Mouse (Mus musculus) embryonic facial prominence, embryonic 14.5 days (tissue): ENCODE data around the gene Olfr1042. TPM values are rescaled to one million over a fixed set of nuclear protein-coding genes. Genes with fewer than 3 reads are reported as not detected.
"Not testable (repeated sequence)": the region's sequence is repeated elsewhere in the genome, so short reads cannot be mapped to it uniquely, and the experiment has no call there.

Source experiments
- ATAC-seq: fragments of 200-750 bp; cut with Nextera tagmentation; 2 replicates; pipeline ENCODE4 v1.8.0; 2017; ENCODE audit warnings: low read depth, moderate number of reproducible peaks, moderate TSS enrichment
- DNase-seq: peaks from one replicate; pipeline ENCODE4 v3.0.0-alpha.2; 2015; ENCODE audit warnings: low spot score
- H3K27ac ChIP-seq: fragments of 300-500 bp; sonication (generic); replicated peaks from 2 replicates; pipeline ENCODE4 v1.5.1; 2014; ENCODE audit warnings: low read depth, mild to moderate bottlenecking, low read length, moderate library complexity
- H3K27me3 ChIP-seq: fragments of 300-500 bp; sonication (generic); replicated peaks from 2 replicates; pipeline ENCODE4 v1.6.1; 2014; ENCODE audit warnings: low read length; ENCODE audit not compliant: control insufficient read depth, insufficient read depth
- H3K36me3 ChIP-seq: fragments of 300-500 bp; sonication (generic); 2 replicates; pipeline ENCODE4 v1.6.1; 2014; ENCODE audit warnings: low read length, mixed read lengths; ENCODE audit not compliant: control insufficient read depth, insufficient read depth
- H3K4me1 ChIP-seq: fragments of 300-500 bp; sonication (generic); 2 replicates; pipeline ENCODE4 v1.6.1; 2014; ENCODE audit warnings: antibody characterized with exemption, low read length; ENCODE audit not compliant: control insufficient read depth, insufficient read depth
- H3K4me2 ChIP-seq: fragments of 300-500 bp; sonication (generic); 2 replicates; pipeline ENCODE4 v1.6.1; 2014; ENCODE audit warnings: low read depth, mild to moderate bottlenecking, low read length, moderate library complexity, mixed read lengths
- H3K4me3 ChIP-seq: fragments of 300-500 bp; sonication (generic); 2 replicates; pipeline ENCODE4 v1.5.1; 2014; ENCODE audit warnings: low read depth, mild to moderate bottlenecking, low read length
- H3K9ac ChIP-seq: fragments of 300-500 bp; sonication (generic); 2 replicates; pipeline ENCODE4 v1.6.1; 2014; ENCODE audit warnings: low read depth, mild to moderate bottlenecking, low read length, moderate library complexity, mixed read lengths
- H3K9me3 ChIP-seq: fragments of 300-500 bp; sonication (generic); 2 replicates; pipeline ENCODE4 v1.6.1; 2016; ENCODE audit warnings: low read length; ENCODE audit not compliant: control insufficient read depth
- WGBS: fragments of 180-500 bp; shearing (Covaris S2); extraction: QIAGEN DNeasy Blood & Tissue Kit; methylation state at CpG from one replicate; pipeline ENCODE4 v1.1.7; 2014; 5-methylcytosine and 5-hydroxymethylcytosine counted together
- polyA plus RNA-seq: library from polyadenylated mRNA; unstranded; fragments of >200 nt; fragmentation: Nextera tagmentation; extraction: Ambion mirVana; gene quantifications from 2 replicates; pipeline ENCODE4 v1.2.1, GENCODE M21; 2014

Olfr1042 gene
- polyA plus RNA-seq: not detected in 2 replicates

DNA sequence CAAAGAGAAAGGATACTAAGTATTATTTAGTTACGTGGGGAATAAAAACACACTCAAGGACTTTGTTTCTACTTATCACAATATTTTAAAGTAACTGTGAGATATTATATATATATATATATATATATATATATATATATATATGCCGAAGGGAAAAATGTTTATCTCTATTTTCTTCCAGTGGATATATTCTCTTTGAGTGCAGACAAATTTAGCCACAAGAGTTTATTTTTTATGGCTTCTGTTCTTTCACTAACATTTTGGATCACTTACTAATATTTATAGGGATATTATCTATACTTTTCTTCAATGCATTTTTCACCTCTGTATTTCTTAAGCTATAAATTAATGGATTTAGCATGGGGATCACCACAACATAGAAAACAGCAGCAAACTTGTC lies at the start of gene Olfr1042:
Olfr1042 (minus strand) TSS at position 101 of the 400 bp plus-strand sequence.
- ATAC-seq (no peak), DNase-seq (no peak)
- Histone ChIP-seq H3K4me2 (no peak within 1 kb of the TSS), H3K36me3 (no peaks in the 10 kb centered on the region), H3K27ac (no peak within 1 kb of the TSS), H3K4me3 (no peak within 1 kb of the TSS), H3K9me3 (no peaks in the 10 kb centered on the region), H3K27me3 (no peaks in the 10 kb centered on the region), H3K4me1 (no peaks in the 10 kb centered on the region), H3K9ac (no peak within 1 kb of the TSS)
- 84% methylated on average over 2 of the region's 2 CpGs for WGBS

DNA sequence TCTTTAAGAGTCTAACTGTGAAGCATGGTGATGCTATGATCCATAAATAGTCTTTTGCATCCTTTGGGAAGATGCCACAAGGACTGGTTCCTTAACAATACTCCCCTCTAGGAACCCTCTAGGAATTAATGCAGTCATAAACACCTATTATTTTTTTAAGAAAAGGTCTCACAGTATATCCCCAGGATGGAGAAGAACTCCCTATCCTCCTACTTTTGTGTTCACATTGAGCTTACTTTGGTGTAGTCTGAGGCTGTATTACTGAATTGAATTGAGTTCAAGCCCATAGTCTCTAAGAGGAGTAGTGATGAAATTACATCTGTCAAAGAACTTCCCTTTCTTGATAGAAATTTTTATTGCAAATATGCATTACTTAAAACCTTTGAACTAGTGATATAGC lies 41.3 kb upstream of the Olfr1042 start, which contains the start of gene Olfr1045:
Olfr1045 (minus strand) TSS at position 101 of the 400 bp plus-strand sequence.
- no peaks in the 10 kb centered on the region for H3K27me3 ChIP-seq
- DNase-seq: no peak
- no peak within 1 kb of the TSS for H3K4me2 ChIP-seq
- no peaks in the 10 kb centered on the region for H3K4me1 ChIP-seq
- no peak within 1 kb of the TSS for H3K9ac ChIP-seq
- H3K9me3 ChIP-seq: no peaks in the 10 kb centered on the region
- ATAC-seq: no peak
- H3K36me3 ChIP-seq: no peaks in the 10 kb centered on the region
- H3K4me3 ChIP-seq: no peak within 1 kb of the TSS
- no peak within 1 kb of the TSS for H3K27ac ChIP-seq

DNA sequence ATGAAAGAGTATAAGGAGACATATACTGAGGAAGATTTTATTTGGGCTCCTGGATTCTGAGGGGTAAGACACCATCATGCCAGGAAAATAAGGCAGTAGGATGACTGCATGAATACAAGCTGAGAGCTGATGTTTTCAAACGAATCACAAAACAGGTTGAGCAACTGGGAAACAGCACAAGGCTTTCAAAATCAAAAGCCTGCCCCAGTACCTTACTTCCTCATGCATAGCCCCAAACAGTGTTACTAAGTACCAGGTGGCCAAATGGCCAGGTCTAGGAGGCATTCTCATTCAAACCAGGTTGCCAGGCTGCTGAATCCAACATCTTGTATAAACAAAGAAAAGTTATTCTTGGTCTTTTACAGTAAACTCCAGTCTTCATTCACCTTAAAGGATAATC lies 34.2 kb upstream of the Olfr1042 start:
- H3K9me3 ChIP-seq: no peaks in the 10 kb centered on the region
- H3K9ac ChIP-seq: no peak overlapping the region
- H3K4me1 ChIP-seq: no peaks in the 10 kb centered on the region
- H3K36me3 ChIP-seq: no peaks in the 10 kb centered on the region
- 24% methylated on average over 1 of the region's 1 CpGs for WGBS
- H3K27ac ChIP-seq: no peak overlapping the region
- no peaks in the 10 kb centered on the region for H3K27me3 ChIP-seq
- no peak overlapping the region for H3K4me2 ChIP-seq
- DNase-seq: no peak
- no peak overlapping the region for H3K4me3 ChIP-seq
- no peak for ATAC-seq

DNA sequence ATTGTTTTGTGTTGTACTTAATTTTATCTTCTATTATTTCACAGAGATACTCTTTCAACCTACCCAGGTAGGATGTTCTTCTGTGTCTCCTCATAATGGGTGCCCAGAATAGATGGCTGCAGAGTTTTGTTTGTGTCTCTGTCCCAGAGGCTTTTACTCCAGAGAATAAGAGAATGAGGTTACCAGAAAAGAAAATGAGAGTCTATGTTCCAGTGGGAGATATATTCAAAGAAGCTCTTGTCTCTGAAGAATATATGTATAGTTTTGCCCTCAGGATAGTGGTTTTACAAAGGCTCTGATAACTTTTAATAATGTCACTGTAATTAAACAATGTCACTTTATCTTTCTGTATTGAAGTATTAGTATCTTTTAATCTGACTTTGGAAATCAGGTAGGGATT lies 23.9 kb upstream of the Olfr1042 start, which contains the start of gene Olfr52:
Olfr52 (minus strand) TSS at position 101 of the 400 bp plus-strand sequence.
- Histone ChIP-seq H3K4me1 (no peaks in the 10 kb centered on the region), H3K4me3 (no peak within 1 kb of the TSS), H3K36me3 (no peaks in the 10 kb centered on the region), H3K9ac (no peak within 1 kb of the TSS), H3K27ac (no peak within 1 kb of the TSS), H3K4me2 (no peak within 1 kb of the TSS), H3K27me3 (no peaks in the 10 kb centered on the region), H3K9me3 (no peaks in the 10 kb centered on the region)
- DNase-seq: no peak
- no peak for ATAC-seq

DNA sequence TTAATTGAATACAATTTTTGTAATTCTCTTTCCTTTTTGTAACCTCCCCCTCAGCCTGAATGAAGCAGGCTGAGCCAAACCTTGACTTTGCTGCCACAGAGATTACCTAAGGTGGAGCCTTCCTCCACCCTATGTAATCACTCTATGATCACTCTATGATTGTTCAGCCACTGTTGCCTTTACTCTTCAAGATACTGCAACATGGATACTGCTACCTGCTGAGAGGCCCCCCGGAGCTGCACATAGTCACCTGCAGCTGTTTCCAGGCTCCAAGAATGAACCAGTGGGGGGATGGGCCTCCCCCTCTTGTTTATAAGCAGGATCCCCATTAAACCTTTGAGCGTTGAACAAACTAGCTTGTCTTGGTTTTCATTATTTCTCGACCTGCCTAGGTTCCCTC lies 18.3 kb upstream of the Olfr1042 start:
- ATAC-seq: no peak

DNA sequence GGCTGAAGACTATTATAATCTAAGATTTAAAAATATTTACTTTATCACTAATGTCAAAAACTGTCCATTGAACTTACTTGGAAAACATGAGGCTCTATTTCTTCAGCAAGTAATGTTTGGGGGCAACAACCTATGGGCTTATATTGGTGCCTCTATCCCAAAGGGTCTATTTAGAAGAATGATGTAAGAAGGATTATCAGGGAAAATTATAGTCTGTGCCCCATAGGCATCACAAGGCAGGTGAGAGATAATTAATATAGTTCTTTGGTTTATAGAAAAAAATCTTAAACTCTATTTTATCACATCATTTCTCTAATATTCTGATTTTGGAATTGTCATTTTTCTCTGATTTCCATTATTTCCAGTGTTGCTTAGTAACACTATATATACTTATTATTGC lies 16.1 kb upstream of the Olfr1042 start, which contains the start of gene Olfr1044:
Olfr1044 (minus strand) TSS at position 101 of the 400 bp plus-strand sequence.
- Histone ChIP-seq H3K4me2 (no peak within 1 kb of the TSS), H3K27ac (no peak within 1 kb of the TSS), H3K9me3 (no peaks in the 10 kb centered on the region), H3K4me1 (no peaks in the 10 kb centered on the region), H3K9ac (no peak within 1 kb of the TSS), H3K36me3 (no peaks in the 10 kb centered on the region), H3K27me3 (no peaks in the 10 kb centered on the region), H3K4me3 (no peak within 1 kb of the TSS)
- DNase-seq (no peak), ATAC-seq (no peak)

More for the DNA sequence above, 18.3 kb upstream of the Olfr1042 start:
- Histone ChIP-seq H3K36me3 (no peaks in the 10 kb centered on the region), H3K9ac (no peak overlapping the region), H3K4me1 (no peaks in the 10 kb centered on the region), H3K27ac (no peak overlapping the region), H3K9me3 (no peaks in the 10 kb centered on the region), H3K4me2 (no peak overlapping the region), H3K27me3 (no peaks in the 10 kb centered on the region), H3K4me3 (no peak overlapping the region)
- WGBS: 75% methylated on average over 3 of the region's 3 CpGs
- no peak for DNase-seq

DNA sequence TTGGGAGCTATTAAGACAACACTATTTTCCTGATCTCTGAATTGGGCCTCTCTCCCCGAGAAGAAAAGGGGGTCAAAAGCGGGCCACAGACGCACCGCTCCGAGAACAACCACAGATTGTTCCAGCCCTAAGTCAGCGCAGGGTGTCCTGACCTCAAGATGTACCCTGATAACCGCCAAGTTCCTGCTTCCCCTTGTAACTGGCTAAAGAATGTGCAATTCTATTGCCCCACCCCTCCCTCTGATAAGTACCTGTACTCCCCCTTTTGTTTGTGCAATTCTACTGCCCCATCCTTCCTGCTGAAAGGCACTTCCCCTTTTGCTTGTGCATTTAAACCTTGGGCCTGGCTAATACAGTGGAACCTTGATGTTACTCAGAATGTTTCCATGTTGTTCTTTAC lies 13.8 kb upstream of the Olfr1042 start:
- not testable (repeated sequence) for ATAC-seq, DNase-seq, H3K9ac ChIP-seq, H3K27ac ChIP-seq, H3K9me3 ChIP-seq, H3K4me2 ChIP-seq, H3K36me3 ChIP-seq, H3K4me3 ChIP-seq, H3K4me1 ChIP-seq, H3K27me3 ChIP-seq
- 72% methylated on average over 7 of the region's 7 CpGs for WGBS

DNA sequence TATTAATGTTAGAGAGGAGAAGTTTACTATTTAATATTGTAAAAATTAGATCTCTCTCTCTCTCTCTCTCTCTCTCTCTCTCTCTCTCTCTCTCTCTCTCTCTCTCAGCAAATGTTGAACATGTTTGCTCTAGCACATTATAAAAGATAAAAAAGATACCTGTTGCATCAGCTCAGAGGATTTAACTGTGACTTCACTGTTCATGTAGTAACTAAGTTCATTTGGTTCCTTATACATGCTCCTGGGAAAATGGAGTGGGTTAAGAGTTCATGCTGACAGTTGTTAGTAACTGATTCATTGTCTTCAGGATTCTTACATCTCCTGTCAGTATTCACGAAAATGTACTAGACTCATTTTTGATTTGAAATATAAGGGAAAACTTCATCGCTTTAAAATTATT lies 5.8 kb upstream of the Olfr1042 start, which contains the start of gene Olfr1043:
Olfr1043 (minus strand) TSS at position 101 of the 400 bp plus-strand sequence.
- no peak for DNase-seq
- 84% methylated on average over 2 of the region's 2 CpGs for WGBS
- Histone ChIP-seq H3K36me3 (no peaks in the 10 kb centered on the region), H3K4me1 (no peaks in the 10 kb centered on the region), H3K9me3 (no peaks in the 10 kb centered on the region), H3K27ac (no peak within 1 kb of the TSS), H3K4me3 (no peak within 1 kb of the TSS), H3K9ac (no peak within 1 kb of the TSS), H3K27me3 (no peaks in the 10 kb centered on the region), H3K4me2 (no peak within 1 kb of the TSS)
- ATAC-seq: no peak

DNA sequence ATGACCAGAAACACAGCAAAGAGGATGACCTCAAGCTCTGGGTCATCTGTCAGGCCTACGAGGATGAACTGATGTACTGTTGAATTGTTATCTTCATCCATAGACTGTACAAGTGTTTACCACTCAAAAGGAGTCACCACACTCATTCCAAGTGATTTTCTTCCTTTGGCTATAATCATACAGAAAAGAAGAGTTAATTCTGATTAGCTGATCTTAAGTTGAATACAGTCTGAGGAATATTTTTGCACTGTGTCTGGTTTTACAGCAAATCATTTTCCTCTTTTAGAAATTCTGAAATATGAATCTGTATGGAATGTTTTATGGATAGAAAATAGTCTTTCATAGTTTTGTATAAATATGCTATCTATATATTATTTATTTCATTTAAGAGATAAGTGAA lies 15.0 kb downstream of the Olfr1042 start, which contains the start of gene Olfr1040:
Olfr1040 (minus strand) TSS at position 101 of the 400 bp plus-strand sequence.
- H3K9me3 ChIP-seq: no peaks in the 10 kb centered on the region
- no peak for ATAC-seq
- H3K36me3 ChIP-seq: no peaks in the 10 kb centered on the region
- no peak for DNase-seq
- H3K9ac ChIP-seq: no peak within 1 kb of the TSS
- H3K27me3 ChIP-seq: no peaks in the 10 kb centered on the region
- H3K27ac ChIP-seq: no peak within 1 kb of the TSS
- H3K4me1 ChIP-seq: no peaks in the 10 kb centered on the region
- no peak within 1 kb of the TSS for H3K4me2 ChIP-seq
- H3K4me3 ChIP-seq: no peak within 1 kb of the TSS
- 70% methylated on average over 1 of the region's 1 CpGs for WGBS
